Mouse (Mus musculus): Measurements from ENCODE around the gene Bpifc.

Bpifc gene

DNA sequence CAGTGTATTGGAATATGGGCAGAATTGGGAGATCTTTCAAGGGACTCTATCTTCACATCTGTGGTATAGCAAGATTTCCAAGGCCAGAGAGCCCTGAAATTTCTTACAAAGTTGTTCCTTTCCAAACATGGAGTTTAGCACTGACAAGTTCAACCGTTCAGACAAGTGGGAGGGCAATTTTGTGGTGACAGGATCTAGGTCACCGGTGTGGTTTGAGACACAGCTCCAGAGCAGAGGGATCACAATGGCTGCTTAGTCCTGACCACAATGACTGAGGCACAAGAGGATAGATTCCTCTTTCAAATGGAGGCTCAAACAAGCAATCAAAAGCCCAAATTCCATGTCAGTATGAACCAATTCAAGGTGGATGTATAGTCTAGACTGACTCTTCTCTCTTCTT lies 523 bp downstream of the Bpifc start:
- DNase-seq (ENCODE audit: low spot score), result no peak

- DNase-seq (ENCODE audit: low spot score), result no peak
These were observed 1.1 kb downstream of the Bpifc start for GRCm38 (mm10) chr10:86010636-86011035.

GRCm38 (mm10) chr10:86009688-86010087 lies 2.0 kb downstream of the Bpifc start:
- no peak for DNase-seq (ENCODE audit: low spot score)

GRCm38 (mm10) chr10:86006455-86006854 lies 5.2 kb downstream of the Bpifc start:
- DNase-seq (ENCODE audit: low spot score), result no peak

DNA sequence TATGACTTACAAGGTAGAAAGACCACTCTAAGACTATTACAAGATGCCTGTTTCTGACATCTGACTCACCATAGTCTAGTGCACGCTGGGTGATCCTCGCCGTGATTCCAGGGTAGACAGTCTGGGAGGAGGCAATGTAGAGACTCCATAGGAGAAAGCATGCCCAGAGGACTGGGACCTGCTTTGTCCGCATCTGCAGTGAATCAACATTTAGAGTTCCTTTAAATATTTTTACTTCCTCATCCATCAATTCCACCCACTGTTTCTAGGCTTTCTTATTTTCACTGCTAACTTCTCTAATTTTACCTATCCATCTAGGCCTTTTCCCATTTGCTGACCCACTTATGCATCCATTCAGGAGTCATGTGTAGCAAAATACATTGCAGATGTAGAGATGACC lies 11.2 kb downstream of the Bpifc start:
- DNase-seq (ENCODE audit: low spot score), result no peak

- DNase-seq (ENCODE audit: low spot score), result no peak
These were observed 17.1 kb downstream of the Bpifc start for GRCm38 (mm10) chr10:85994543-85995104.

- no peak for DNase-seq (ENCODE audit: low spot score)
These were observed 17.9 kb downstream of the Bpifc start for GRCm38 (mm10) chr10:85993836-85994235.

- DNase-seq (ENCODE audit: low spot score), result no peak
These were observed 19.3 kb downstream of the Bpifc start for GRCm38 (mm10) chr10:85992412-85992811.

GRCm38 (mm10) chr10:85989412-85990115 lies 22.1 kb downstream of the Bpifc start:
- no peak for DNase-seq (ENCODE audit: low spot score)

DNA sequence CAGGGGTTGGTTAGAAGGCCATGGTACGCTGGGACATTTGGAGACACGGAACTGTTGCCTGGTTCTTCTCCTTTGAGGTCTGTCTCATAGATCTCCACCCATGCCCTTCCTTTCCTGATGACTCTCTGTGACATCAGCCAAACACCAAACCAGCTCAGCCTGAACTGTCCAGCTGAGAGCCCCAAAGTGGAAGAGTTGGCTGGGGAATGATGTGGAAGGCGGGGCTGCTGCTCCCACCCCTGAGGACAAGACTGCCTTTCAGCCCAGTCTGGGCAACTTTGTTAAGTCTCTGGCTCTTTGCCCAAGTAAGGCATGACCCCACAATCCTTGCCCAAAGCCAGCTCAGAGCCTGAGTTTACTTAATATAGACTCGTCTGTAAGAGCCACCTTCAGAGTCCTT lies 38.8 kb downstream of the Bpifc start:
- peak; percentile 35 for DNase-seq (ENCODE audit: low spot score)

GRCm38 (mm10) chr10:85971826-85972225 lies 39.9 kb downstream of the Bpifc start:
- DNase-seq (ENCODE audit: low spot score), result no peak

GRCm38 (mm10) chr10:85969894-85970620 lies 41.6 kb downstream of the Bpifc start:
- DNase-seq (ENCODE audit: low spot score), result no peak

- no peak for DNase-seq (ENCODE audit: low spot score)
These were observed 43.0 kb downstream of the Bpifc start for GRCm38 (mm10) chr10:85968731-85969130.

- DNase-seq (ENCODE audit: low spot score), result peak; percentile 89
These were observed 43.5 kb downstream of the Bpifc start for GRCm38 (mm10) chr10:85968157-85968634.

DNA sequence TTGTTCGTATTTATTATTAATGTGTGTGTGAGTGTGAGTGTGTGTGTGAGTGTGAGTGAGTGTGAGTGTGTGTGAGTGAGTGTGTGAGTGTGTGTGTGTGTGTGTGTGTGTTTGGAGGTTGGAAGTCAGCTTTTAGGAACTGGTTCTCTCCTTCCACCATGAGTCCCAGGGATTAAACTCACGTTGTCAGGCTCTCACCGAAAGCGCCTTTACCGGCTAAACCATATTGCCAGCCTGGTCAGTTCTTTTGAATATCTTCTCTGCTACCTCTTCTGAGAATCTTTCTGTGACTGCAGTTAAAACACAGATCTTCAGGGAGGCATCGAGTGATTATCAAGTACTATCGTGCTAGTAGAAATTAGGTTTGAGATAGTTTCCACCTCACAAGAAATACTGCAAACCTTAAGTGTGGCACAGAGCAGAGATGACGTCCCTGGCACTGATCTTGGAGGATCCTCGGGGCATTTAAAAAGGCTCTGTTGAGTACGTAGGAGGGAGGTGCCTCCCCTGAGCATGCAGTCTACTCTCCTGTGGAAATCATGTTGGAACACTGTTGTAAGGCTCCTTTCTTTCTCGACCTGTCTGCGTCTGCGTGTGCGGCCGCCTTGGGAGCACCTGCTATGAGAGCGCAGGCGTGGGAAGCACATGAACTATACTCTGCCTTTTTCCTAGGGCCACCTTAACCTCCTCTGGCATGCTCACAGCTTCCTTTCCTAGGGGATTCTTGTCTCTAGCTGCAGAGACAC lies 44.1 kb downstream of the Bpifc start:
- DNase-seq (ENCODE audit: low spot score), result no peak

GRCm38 (mm10) chr10:85966476-85966875 lies 45.2 kb downstream of the Bpifc start:
- no peak for DNase-seq (ENCODE audit: low spot score)

GRCm38 (mm10) chr10:85964316-85964715 lies 47.4 kb downstream of the Bpifc start:
- no peak for DNase-seq (ENCODE audit: low spot score)

DNA sequence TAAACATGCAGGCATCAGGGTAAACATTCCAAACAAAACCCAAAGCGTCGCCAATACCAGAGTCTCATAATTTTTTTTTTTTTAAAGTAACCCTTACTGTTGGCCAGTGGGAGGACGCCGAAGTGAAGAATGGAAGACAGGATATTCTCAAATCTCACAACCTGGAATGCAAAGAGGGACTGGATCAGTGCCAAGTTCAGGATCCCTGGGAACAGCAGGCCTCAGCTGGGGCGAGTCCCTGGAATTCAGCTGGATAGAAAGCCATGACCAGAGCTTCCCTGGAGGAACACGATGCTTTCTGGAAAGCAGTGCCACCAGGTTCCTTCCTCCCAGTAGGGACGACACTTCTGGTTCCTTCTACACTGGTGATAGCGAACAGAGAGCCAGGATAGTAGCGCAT lies 48.8 kb downstream of the Bpifc start:
- DNase-seq (ENCODE audit: low spot score), result no peak

DNA sequence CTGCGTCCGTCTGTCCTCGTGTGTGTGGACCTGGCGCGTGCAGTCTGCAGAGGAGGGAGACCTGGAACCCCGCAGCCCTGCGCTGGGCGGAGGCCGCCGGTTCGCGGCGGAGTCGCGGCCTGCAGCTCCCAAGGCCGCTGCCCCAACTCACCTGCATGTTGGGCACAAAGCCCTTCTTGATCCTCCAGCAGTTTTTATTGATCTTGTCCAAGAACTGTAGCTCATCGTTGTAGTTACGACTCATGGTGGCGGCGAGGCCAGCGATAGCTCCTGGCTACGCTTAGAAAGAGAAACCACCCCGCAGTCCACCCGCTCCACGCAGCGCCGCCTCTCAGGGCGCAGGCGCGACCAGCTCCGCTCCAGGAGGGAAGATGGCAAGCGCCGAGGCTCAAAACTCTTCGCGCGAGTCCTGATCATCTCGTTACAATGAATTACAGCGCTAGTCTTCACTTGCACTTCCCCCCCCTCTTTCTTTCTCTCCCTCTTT lies 54.2 kb downstream of the Bpifc start, which contains the start of gene Rtcb:
TSS of gene Rtcb (minus strand) at position 360 of the 487 bp plus-strand sequence.
- peak; percentile 95 for DNase-seq (ENCODE audit: low spot score)

- no peak for DNase-seq (ENCODE audit: low spot score)
These were observed 54.8 kb downstream of the Bpifc start for GRCm38 (mm10) chr10:85956871-85957419.

DNA sequence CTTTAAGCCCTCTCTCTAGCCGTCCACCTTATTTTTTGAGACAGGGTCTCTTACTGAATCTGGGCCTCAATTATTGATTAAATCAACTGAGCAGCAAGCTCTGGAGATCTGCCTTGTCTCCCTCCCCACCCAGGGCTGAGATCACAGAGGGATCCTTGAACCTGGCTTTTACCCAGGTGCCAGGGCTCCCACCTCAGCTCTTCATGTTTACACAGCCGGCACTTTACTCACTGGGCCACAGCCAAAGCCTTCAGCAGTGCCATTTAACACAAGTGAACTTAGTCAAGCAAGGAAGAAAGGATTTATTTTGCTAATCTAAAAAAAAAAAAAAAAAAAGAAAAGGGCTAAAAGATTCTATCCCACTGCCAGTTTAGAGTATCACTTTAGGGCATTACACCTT lies 57.3 kb downstream of the Bpifc start:
- DNase-seq (ENCODE audit: low spot score), result no peak

GRCm38 (mm10) chr10:85953401-85953800 lies 58.3 kb downstream of the Bpifc start:
- DNase-seq (ENCODE audit: low spot score), result no peak
